ENCODE assay signal across 14 mouse cellular contexts in genomic region chr8:127371326-127371949, GRCm38 (mm10).
"Had no signal": no experiment of that assay in that cellular context is flagged by ENCODE, and none has a peak within 500 bp of the region (broad histone marks: within the 10 kb centered on the region; RNA-seq: fewer than 3 reads in every experiment).

No protein-coding gene starts in this region.

- H3K4me1 ChIP-seq: limb, embryonic 13.5 days had no signal

- H3K27ac ChIP-seq: limb, embryonic 13.5 days; liver, embryonic 14.5 days; midbrain, embryonic 10.5 days; neural tube, embryonic 13.5 days; stomach, postnatal 0 days had no signal

- H3K9ac ChIP-seq: limb, embryonic 13.5 days; liver, embryonic 14.5 days; neural tube, embryonic 13.5 days had no signal

- DNase-seq: kidney, adult 8-10 months; kidney, postnatal 25 days; layer of hippocampus, adult 9-11 months; layer of hippocampus, postnatal 36 days; lung, adult 2 months; lung, postnatal 36 days; thymus, postnatal 4 days had no signal

- H3K9me3 ChIP-seq: limb, embryonic 13.5 days; midbrain, embryonic 10.5 days; neural tube, embryonic 13.5 days had no signal

- H3K27me3 ChIP-seq: limb, embryonic 13.5 days; neural tube, embryonic 13.5 days had no signal

- H3K4me3 ChIP-seq: limb, embryonic 13.5 days; midbrain, embryonic 10.5 days; neural tube, embryonic 13.5 days had no signal

- H3K4me2 ChIP-seq: limb, embryonic 13.5 days; neural tube, embryonic 13.5 days had no signal

- ATAC-seq: lung, postnatal 0 days; midbrain, embryonic 16.5 days had no signal
